Mouse (Mus musculus): ENCODE measurements at regions not wholly inside any gene's neighbourhood (a gene's known extent, or its start where the extent isn't known, plus 50 kb on each side); places are given as distances from the start of the nearest gene placed in this dataset.

DNA sequence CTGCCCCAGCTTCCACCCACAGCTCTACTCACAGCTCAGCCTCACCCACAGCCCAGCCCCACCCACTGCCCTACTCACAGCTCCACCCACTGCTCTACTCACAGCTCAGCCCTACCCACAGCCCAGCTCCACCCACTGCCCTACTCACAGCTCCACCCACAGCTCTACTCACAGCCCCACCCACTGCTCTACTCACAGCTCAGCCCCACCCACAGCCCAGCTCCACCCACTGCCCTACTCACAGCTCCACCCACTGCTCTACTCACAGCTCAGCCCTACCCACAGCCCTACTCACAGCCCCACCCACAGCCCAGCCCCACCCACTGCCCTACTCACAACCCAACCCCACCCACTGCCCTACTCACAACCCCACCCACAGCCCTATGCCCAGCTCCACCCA is 56.5 kb upstream of the Phox2b start:
- no peak for DNase-seq

DNA sequence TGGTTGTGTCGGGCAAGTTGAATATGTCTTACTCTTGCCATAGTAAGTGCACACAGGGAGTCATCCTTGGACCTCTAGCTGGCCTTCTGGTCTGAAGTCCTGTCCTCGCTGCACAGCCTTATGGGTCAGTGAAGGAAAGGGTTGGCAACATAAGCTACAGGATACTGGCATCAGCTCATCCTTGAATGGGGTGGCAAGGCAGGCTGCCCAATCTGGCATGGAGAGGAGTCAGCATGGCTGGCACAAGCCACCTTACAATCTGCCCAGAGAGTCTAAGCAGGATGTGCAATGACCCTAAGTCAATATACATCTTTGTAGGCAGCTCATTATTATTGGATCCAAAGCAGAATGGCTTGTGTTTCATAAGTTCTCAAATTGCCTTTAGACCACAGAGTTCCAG is 57.8 kb upstream of the Phox2b start:
- peak; percentile 1 for DNase-seq

GRCm38 (mm10) chr5:67176827-67177226 is 77.7 kb upstream of the Phox2b start:
- DNase-seq: no peak

DNA sequence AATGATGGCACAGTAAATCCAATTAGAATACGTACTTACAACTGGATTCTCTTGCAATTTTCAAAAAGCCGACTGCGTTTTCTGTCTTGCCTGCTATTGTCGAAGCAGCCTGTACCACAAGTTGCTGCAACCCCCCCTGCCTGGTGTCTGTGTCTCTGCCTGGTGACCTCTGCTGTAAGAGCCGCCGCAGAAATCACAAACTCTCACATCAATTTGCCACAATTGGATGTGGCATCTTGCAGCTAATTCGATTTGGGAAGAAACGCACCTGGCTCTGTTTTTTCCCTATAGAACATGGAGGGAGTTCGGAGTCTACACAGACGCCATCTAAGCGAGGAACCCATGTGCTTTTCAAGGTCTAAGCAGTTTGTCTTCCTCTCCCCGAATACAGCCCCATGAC is 80.1 kb upstream of the Phox2b start:
- DNase-seq: no peak

DNA sequence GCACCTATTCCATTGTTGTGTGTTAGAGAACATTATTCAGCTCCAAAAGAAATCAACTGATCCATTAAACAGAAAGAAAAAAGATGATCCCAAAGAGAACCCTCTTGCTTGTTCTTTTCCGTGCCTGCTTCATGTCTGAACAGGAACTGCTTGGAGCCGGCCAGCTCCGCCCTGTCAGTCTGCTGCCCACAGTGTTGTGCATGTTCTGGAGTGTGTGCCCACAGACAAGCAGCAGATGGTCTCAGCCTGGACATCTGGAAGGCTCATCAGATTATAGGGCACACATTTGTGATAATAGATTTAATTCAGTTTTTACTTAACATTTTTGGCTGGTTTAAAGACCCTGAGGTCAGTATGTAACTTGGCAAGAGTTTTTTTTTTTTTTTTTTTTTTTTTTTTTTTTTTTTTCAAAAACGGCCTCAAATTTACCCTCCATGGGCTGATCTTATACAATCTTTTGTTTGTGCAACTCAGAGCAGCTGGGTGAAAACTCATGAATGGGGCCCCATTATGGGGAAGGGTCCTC is 70.9 kb upstream of the Tmem33 start:
- DNase-seq: no peak

GRCm38 (mm10) chr5:67194065-67194464 is 66.3 kb upstream of the Tmem33 start:
- DNase-seq: no peak

GRCm38 (mm10) chr5:67205083-67205738 is 55.2 kb upstream of the Tmem33 start:
- no peak for DNase-seq
